Mouse (Mus musculus) neural tube, postnatal 0 days (tissue): Measurements from ENCODE around the gene Tsfm. TPM values are rescaled to one million over a fixed set of nuclear protein-coding genes. Genes with fewer than 3 reads are reported as not detected.

Experiments used
- microRNA counts: library from miRNA; unstranded; fragments of <30 nt; microRNA quantifications from one replicate; lab custom pipeline; 2015
- microRNA-seq: library from miRNA; unstranded; fragments of <30 nt; microRNA quantifications from one replicate; pipeline ENCODE4, GENCODE M21; 2016
- polyA plus RNA-seq: library from polyadenylated mRNA; unstranded; fragments of >200 nt; fragmentation: Nextera tagmentation; extraction: Ambion mirVana; gene quantifications from 2 replicates; pipeline ENCODE4 v1.2.1, GENCODE M21; 2015

Tsfm gene
- 67.5 and 74.2 TPM in 2 replicates for polyA plus RNA-seq

DNA sequence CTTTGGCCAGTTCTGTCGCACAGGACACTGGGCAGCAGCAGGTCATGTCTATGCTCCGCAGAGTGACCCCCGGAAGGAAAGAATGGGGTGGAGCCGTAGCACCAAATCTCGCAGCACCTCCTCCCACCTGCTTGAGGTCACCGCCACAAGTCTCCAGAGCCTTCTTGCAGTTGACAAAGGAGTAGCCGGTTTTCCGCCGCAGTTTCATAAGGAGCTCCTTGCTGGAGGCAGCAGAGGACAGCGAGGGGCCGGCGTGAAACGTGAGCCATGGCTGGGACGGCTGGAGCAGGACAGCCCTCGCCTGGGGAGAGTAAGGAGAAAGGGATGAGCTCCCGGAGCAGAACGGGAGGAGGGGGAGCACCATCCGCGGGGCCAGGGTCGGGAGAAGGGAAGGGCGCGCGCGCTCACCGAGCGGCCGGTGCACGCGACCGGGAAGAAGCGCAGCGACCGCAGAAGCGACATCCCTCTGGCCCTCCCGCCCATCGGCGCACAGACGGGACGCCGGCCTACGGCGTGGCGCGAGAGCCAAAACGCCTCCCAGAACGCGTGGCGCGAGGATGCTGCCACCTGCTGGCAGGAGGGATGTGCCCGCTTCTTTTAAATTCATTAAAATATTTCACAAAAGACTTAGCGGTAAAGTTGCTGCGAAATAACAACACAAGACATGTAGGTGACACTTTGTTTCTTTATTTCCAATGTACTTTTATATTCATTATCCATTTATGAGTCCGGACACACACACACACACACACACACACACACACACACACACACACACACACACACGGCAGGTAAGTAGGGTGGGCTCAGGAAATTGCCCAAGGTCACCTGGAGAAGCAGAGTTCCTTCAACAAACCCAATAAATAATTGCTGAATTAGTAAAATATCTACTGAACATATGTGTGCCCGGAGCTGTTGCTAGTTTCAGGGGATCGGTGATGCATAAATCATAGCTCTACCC, at the start of gene Tsfm:
TSS of gene Tsfm (minus strand) at position 505 of the 961 bp plus-strand sequence.

DNA sequence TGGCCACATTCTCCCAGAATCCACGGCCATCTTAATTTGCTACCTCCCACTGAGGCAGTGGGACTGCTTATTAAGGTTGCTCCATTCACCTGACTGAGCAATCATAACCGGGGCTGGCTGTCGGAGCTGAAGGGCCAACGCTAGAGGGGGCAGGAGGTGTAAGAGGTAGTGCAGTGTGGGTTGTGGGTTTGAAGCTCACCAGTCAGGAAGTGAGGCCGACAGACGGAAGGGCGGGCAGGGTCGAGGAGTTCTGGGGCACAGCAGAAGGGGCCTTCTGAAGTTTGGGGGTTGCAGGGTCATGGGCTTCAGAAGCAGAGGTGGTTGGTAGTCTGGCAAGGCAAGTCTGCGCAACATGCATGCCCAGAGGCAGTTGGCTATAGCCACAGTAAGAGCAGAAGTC, 44.4 kb upstream of the Tsfm start, which contains the start of gene Agap2:
TSS of gene Agap2 (plus strand) at position 205 of the 400 bp plus-strand sequence.

DNA sequence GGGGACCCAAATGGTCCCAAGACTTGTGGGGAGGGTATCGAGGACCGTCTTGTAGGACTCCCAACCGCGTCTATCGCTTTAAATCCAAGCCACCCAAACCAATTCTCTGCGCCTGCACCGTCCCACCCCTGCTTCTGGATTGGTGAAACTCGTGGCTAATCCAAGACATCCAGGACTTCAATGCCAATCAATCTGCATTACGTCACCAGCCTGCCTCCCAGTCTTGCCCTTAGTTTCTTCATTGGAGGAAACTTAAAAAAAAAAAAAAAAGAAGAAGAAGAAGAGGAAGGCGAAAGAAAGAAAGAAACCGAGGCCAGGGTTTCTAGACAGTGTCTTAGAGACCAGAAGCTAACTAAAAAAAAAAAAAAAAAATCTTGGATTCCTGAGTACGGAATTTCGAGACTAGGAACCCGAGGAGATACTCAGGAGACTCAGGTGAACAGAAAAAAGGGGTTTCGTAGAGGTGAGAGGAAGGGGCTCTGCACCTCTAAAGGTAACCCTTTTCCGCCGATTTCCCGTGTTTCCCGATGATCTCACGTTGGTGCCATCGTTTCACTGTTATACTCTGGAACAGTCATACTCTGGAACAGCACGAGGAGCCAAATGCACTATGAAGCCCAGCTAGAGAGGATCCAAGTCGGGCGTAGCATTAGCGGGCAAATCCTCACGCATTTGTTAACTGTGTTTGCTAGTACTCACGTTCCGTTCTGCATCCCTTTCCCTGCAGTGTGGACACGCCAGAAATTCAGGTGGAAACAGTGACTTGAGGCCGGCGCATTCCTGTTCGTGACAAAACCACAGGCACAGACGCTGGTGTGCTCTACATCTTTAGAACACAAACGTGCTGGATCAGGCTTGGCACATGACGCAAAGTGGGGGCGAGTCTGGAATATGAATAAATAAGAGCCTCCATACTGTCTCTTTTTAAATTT, 39.8 kb upstream of the Tsfm start, which contains the start of gene Tspan31:
TSS of gene Tspan31 (minus strand) at position 75 of the 932 bp plus-strand sequence.

DNA sequence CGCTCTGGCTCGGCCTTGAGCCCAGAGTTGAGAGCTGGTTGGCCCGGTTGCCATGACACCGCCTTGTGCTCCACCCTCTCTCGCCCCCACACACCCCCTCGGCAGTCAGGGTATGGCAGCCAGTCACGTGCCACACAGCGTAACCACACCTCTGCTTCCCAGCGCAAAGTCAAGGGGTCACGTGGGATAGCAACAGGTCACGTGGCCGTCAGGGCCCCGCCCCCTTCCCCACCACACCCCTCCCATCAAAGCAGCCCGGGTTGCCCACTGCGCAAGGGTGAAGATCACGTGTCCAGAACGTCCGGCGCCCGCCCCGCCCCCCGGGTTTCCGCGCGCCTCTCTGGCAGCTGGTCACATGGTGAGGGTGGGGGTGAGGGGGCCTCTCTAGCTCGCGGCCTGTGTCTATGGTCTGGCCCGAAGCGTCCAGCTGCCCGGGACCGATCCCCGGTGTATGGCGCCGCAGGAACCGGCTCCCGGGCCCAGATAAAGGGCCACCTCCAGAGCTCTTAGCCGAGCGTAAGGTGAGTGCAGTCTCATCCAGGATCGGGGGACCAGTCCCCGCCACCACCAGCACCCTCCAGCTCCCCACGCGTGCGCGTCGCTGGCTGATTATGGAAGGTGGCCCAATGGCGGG, 32.7 kb upstream of the Tsfm start, which contains the start of gene Cdk4:
TSS of gene Cdk4 (plus strand) at position 296 of the 634 bp plus-strand sequence.

GRCm38 (mm10) chr10:127059968-127060916, 29.6 kb upstream of the Tsfm start, which contains the start of gene March9:
Gene March9, minus strand, starts transcription at chr10:127060184.

DNA sequence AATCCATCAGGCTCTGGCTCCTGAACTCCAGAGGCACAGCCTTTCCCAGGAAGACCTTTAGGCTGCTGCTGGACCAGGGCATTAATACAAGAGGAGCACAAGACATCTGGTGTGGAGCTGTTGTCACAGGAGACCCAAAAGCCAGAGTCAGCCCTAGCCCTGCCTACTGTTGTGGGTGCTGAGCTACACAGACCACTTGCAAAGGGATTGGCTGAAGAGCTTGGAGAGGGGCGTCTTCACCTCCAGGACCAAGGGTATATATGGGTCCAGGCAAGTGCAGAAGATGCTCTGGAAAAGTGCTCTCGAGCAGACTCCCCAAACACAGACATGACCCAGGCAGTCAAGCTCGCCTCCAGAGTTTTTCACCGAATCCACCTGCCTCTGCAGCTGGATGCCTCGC, 17.3 kb upstream of the Tsfm start, which contains the start of gene Cyp27b1:
TSS of gene Cyp27b1 (plus strand) at position 297 of the 400 bp plus-strand sequence.

GRCm38 (mm10) chr10:127041274-127041766, 10.7 kb upstream of the Tsfm start, which contains the start of the genes Mettl1 and Eef1akmt3:
Gene Mettl1, plus strand, starts transcription at chr10:127041414.
Gene Eef1akmt3, minus strand, starts transcription at chr10:127041513.

DNA sequence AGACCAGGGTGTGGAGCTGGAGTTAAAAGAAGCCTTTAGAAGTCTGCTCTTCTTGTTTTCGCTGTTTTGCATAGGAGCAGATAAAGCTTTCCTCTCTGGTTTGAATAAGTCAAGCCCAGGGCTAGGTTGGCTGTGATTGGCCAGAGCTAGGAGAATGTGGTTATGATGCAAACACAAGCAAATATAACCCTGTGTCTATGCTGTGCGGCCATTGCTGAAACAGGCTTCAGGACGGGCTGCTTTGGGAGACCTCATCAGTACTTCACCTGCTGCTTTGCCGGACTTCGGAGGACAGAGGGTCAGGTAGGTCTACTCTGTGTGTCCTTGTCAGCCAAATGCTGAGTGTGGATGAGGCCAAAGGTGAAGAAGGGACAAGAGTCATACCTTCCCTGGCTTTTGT, 30.1 kb downstream of the Tsfm start, which contains the start of gene Avil:
TSS of gene Avil (plus strand) at position 181 of the 400 bp plus-strand sequence.

DNA sequence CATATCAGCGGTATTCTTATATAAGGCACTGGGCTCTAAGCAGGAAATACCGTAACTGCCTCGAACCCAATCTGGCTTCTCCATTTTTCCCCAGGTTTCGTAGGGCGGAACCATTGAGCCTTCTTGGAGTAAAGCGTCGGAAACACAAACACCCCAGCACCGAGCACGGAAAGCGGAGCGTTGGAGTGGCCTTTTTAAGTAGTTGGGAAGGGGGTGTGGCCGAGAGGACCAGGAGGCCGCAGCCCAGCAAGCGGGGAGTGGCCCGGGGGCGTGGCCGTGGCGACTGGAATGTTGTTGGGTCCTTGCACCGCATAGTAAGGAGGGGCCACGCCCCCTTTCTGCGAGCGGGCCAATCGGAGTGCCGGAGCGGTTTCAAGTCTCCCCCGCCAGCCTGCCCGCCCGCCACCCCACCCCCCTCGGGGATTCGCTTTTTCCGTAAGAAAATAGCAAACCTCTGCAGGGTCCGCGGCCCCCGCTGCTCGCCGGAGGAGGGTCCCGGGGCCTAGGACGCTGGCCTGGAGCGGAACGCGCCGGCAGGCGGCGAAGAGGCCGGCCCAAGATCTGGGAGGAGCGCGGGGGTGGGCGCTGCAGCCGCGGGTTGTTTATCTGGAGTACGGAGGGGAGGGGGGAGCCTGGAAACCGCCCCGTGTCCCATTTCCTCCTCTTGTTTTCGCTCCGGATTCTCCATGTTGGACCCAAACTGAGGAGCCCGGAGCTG, 52.2 kb downstream of the Tsfm start, which contains the start of gene Ctdsp2:
TSS of gene Ctdsp2 (plus strand) at position 441 of the 718 bp plus-strand sequence.

MicroRNAs within 50 kb of the gene (microRNA counts, 519-probe panel; counts per million panel counts)
- microRNA mmu-miR-26a (lab: Ali Mortazavi, UCI), result 3,241 counts per million, percentile 18 among the panel's probes with 10 or more counts
- 40.5 counts per million for microRNA mmu-miR-546 (lab: Ali Mortazavi, UCI)

Small RNAs within 50 kb of the gene (microRNA-seq; reads per million reads assigned to microRNA genes)
- 27.0 reads per million, percentile 30 among the genes with 10 or more reads in this experiment for gene Mir26a-2
- not detected for gene Mir546

Other genes with a start within 250 kb of the Tsfm start
- 19.0 and 22.1 TPM in 2 replicates for gene Atp23, start 129.5 kb downstream of the Tsfm start, polyA plus RNA-seq
- 18.3 and 19.0 TPM in 2 replicates for gene Ctdsp2, start 52.1 kb downstream of the Tsfm start, polyA plus RNA-seq
- gene Avil, start 30.1 kb downstream of the Tsfm start, polyA plus RNA-seq, result 0.85 and 10.5 TPM in 2 replicates
- 25.1 and 25.4 TPM in 2 replicates for gene Mettl1, start 10.6 kb upstream of the Tsfm start, polyA plus RNA-seq
- gene Eef1akmt3, start 10.7 kb upstream of the Tsfm start, polyA plus RNA-seq, result 0.21 and 0.43 TPM in 2 replicates
- 0.22 TPM in 1 of 2 replicates, not detected in the other for gene Cyp27b1, start 17.4 kb upstream of the Tsfm start, polyA plus RNA-seq
- 10.5 and 10.6 TPM in 2 replicates for gene March9, start 29.3 kb upstream of the Tsfm start, polyA plus RNA-seq
- 374 and 389 TPM in 2 replicates for gene Cdk4, start 32.7 kb upstream of the Tsfm start, polyA plus RNA-seq
- 114 TPM in 2 replicates for gene Tspan31, start 39.4 kb upstream of the Tsfm start, polyA plus RNA-seq
- 5.2 and 6.2 TPM in 2 replicates for gene Agap2, start 44.4 kb upstream of the Tsfm start, polyA plus RNA-seq
- 115 and 116 TPM in 2 replicates for gene Os9, start 90.3 kb upstream of the Tsfm start, polyA plus RNA-seq
- gene B4galnt1, start 134.4 kb upstream of the Tsfm start, polyA plus RNA-seq, result 66.8 and 76.6 TPM in 2 replicates
- gene Slc26a10, start 149.8 kb upstream of the Tsfm start, polyA plus RNA-seq, result 0.72 and 1.1 TPM in 2 replicates
- 25.7 and 26.8 TPM in 2 replicates for gene Arhgef25, start 159.2 kb upstream of the Tsfm start, polyA plus RNA-seq
- gene Dtx3, start 164.9 kb upstream of the Tsfm start, polyA plus RNA-seq, result 168 and 199 TPM in 2 replicates
- 17.1 and 19.0 TPM in 2 replicates for gene Pip4k2c, start 180.7 kb upstream of the Tsfm start, polyA plus RNA-seq
- 102 and 109 TPM in 2 replicates for gene Kif5a, start 232.5 kb upstream of the Tsfm start, polyA plus RNA-seq
- gene Dctn2, start 235.5 kb upstream of the Tsfm start, polyA plus RNA-seq, result 294 and 319 TPM in 2 replicates